Mouse (Mus musculus): ENCODE results near the gene Pparg.

DNA sequence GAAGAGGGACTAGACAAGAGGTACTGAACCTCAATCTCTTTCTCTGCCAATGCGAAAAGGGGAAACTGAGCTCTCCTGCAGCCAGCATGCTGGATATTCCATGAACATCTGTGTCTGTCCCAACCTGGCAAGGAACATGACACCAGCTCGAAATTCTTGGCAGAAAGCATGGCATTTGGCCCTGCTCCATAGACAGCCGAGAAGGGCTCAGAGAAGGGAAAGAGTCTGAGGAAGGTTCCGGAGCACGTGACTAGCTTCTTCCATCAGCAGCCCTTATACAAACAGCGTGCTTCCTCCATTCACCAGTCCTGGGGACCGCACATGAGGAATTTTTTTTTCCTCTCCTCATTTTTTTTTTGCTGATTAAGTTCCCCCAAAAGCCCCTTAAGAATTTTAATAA, 173.9 kb downstream of the Pparg start:
- no peak for TF ChIP-seq CTCF (IDR thresholded peaks at IDR 0.05; ENCODE audit: extremely low read depth, insufficient read depth, insufficient read length, insufficient replicate concordance)
- TF ChIP-seq POLR2A (IDR thresholded peaks at IDR 0.05; ENCODE audit: low read depth, low read length): no peak
